Mouse (Mus musculus) midbrain, postnatal 0 days (tissue): Measurements from ENCODE around the gene Alyref. TPM values are rescaled to one million over a fixed set of nuclear protein-coding genes. Genes with fewer than 3 reads are reported as not detected.

Experiments used
- ATAC-seq: fragments of 200-750 bp; cut with Nextera tagmentation; 2 replicates; pipeline ENCODE4 v1.8.0; 2017; ENCODE audit warnings: moderate number of reproducible peaks, mild to moderate bottlenecking, moderate TSS enrichment, moderate library complexity; ENCODE audit not compliant: low FRiP score
- DNase-seq: peaks from one replicate; pipeline ENCODE4 v3.0.0-alpha.2; 2015; ENCODE audit warnings: low spot score
- H3K27ac ChIP-seq: fragments of 300-500 bp; sonication (generic); 2 replicates; pipeline ENCODE4 v1.5.1; 2014; ENCODE audit warnings: low read depth, mild to moderate bottlenecking, low read length, mixed read lengths
- H3K27me3 ChIP-seq: fragments of 300-500 bp; sonication (generic); 2 replicates; pipeline ENCODE4 v1.6.1; 2014; ENCODE audit warnings: low read length, control low read depth, mixed read lengths; ENCODE audit not compliant: insufficient read depth
- H3K36me3 ChIP-seq: fragments of 300-500 bp; sonication (generic); 2 replicates; pipeline ENCODE4 v1.6.1; 2014; ENCODE audit warnings: low read length, control low read depth, mixed read lengths; ENCODE audit not compliant: insufficient read depth
- H3K4me1 ChIP-seq: fragments of 300-500 bp; sonication (generic); 2 replicates; pipeline ENCODE4 v1.6.1; 2014; ENCODE audit warnings: mild to moderate bottlenecking, control low read depth, antibody characterized with exemption, low read length, mixed read lengths; ENCODE audit not compliant: insufficient read depth
- H3K4me2 ChIP-seq: fragments of 300-500 bp; sonication (generic); 2 replicates; pipeline ENCODE4 v1.6.1; 2014; ENCODE audit warnings: low read depth, mild to moderate bottlenecking, low read length, mixed read lengths; ENCODE audit not compliant: poor library complexity, severe bottlenecking
- H3K4me3 ChIP-seq: fragments of 300-500 bp; sonication (generic); 2 replicates; pipeline ENCODE4 v1.5.1; 2014; ENCODE audit warnings: low read depth, mild to moderate bottlenecking, low read length, moderate library complexity
- H3K9ac ChIP-seq: fragments of 300-500 bp; sonication (generic); replicated peaks from 2 replicates; pipeline ENCODE4 v1.6.1; 2014; ENCODE audit warnings: mild to moderate bottlenecking, low read length, moderate library complexity, mixed read lengths; ENCODE audit not compliant: poor library complexity, severe bottlenecking
- H3K9me3 ChIP-seq: fragments of 300-500 bp; sonication (generic); 2 replicates; pipeline ENCODE4 v1.6.1; 2016; ENCODE audit warnings: low read length, control low read depth
- CTCF ChIP-seq: IDR thresholded peaks from 2 replicates; pipeline ENCODE4 v1.5.1; 2016; ENCODE audit warnings: antibody characterized with exemption, mild to moderate bottlenecking
- WGBS: fragments of 180-500 bp; shearing (Covaris S2); extraction: QIAGEN DNeasy Blood & Tissue Kit; methylation state at CpG from one replicate; pipeline ENCODE4 v1.1.7; 2014; 5-methylcytosine and 5-hydroxymethylcytosine counted together
- microRNA-seq: library from miRNA; unstranded; fragments of <30 nt; microRNA quantifications from one replicate; pipeline ENCODE4, GENCODE M21; 2016; ENCODE audit warnings: borderline number of aligned reads
- polyA plus RNA-seq: library from polyadenylated mRNA; unstranded; fragments of >200 nt; fragmentation: Nextera tagmentation; extraction: Ambion mirVana; gene quantifications from 2 replicates; pipeline ENCODE4 v1.2.1, GENCODE M21; 2015
- total RNA-seq: library from RNA; depleted of rRNA; stranded (reverse); fragments of >200 nt; gene quantifications from 2 replicates; pipeline ENCODE4 v1.2.3, GENCODE M21; 2014; rRNA removed

Gene Alyref
- total and polyA plus RNA-seq, 2 experiments from 2014 or later = 86.9 to 145 TPM

GRCm38 (mm10) chr11:120549168-120549945 is 48.8 kb downstream of the Alyref start, which contains the start of gene Mcrip1:
Gene Mcrip1 (minus strand): TSS chr11:120549727.
- ATAC-seq (peak; percentile 91), DNase-seq (peak; percentile 92)
- Histone ChIP-seq H3K27me3 (no peaks in the 10 kb centered on the region), H3K9me3 (no peaks in the 10 kb centered on the region), H3K36me3 (peaks cover 6% of the 10 kb centered on the region), H3K9ac (peak within 1 kb of the TSS; percentile 99), H3K27ac (peak within 1 kb of the TSS; percentile 89), H3K4me3 (peak within 1 kb of the TSS; percentile 91), H3K4me1 (peaks cover 14% of the 10 kb centered on the region), H3K4me2 (peak within 1 kb of the TSS; percentile 91)
- under 1% methylated on average over 71 of the region's 87 CpGs for WGBS
- no peak for TF ChIP-seq CTCF

- 22% methylated on average over 7 of the region's 7 CpGs for WGBS
- Histone ChIP-seq H3K27me3 (no peaks in the 10 kb centered on the region), H3K4me3 (peak overlapping the region; percentile 91), H3K9me3 (no peaks in the 10 kb centered on the region), H3K36me3 (peaks cover 12% of the 10 kb centered on the region), H3K4me2 (peak overlapping the region; percentile 91), H3K4me1 (peaks cover 14% of the 10 kb centered on the region), H3K9ac (peak overlapping the region; percentile 99), H3K27ac (peak overlapping the region; percentile 89)
- ATAC-seq = no peak
- TF ChIP-seq CTCF = no peak
- DNase-seq = no peak
Measured at GRCm38 (mm10) chr11:120548786-120549167, 49.4 kb downstream of the Alyref start.

- H3K27me3 ChIP-seq = no peaks in the 10 kb centered on the region
- peak overlapping the region; percentile 91; the same call in 1 of the 2 replicates for H3K4me3 ChIP-seq
- no peaks in the 10 kb centered on the region for H3K9me3 ChIP-seq
- peak overlapping the region; percentile 89; the same call in 1 of the 2 replicates for H3K27ac ChIP-seq
- peak overlapping the region; percentile 91 for H3K4me2 ChIP-seq
- DNase-seq = no peak
- peaks cover 14% of the 10 kb centered on the region for H3K4me1 ChIP-seq
- 86% methylated on average over 3 of the region's 3 CpGs for WGBS
- ATAC-seq = no peak
- TF ChIP-seq CTCF = no peak
- peak overlapping the region; percentile 99; the same call in 1 of the 2 replicates for H3K9ac ChIP-seq
- peaks cover 17% of the 10 kb centered on the region for H3K36me3 ChIP-seq
Measured at GRCm38 (mm10) chr11:120548214-120548613, 50.0 kb downstream of the Alyref start.

- no peak for ATAC-seq
- WGBS = 57% methylated on average over 2 of the region's 2 CpGs
Measured at GRCm38 (mm10) chr11:120547469-120547868, 50.7 kb downstream of the Alyref start.

GRCm38 (mm10) chr11:120545964-120546363 is 52.2 kb downstream of the Alyref start:
- DNase-seq (no peak), ATAC-seq (no peak)
- peaks cover 14% of the 10 kb centered on the region for H3K4me1 ChIP-seq
- H3K4me2 ChIP-seq = no peak overlapping the region
- H3K9me3 ChIP-seq = no peaks in the 10 kb centered on the region
- no peak overlapping the region for H3K4me3 ChIP-seq
- H3K27me3 ChIP-seq = no peaks in the 10 kb centered on the region
- TF ChIP-seq CTCF = no peak
- peaks cover 28% of the 10 kb centered on the region for H3K36me3 ChIP-seq
- no peak overlapping the region for H3K27ac ChIP-seq
- WGBS = 95% methylated on average over 3 of the region's 3 CpGs
- no peak overlapping the region for H3K9ac ChIP-seq

More at GRCm38 (mm10) chr11:120547469-120547868, 50.7 kb downstream of the Alyref start:
- peaks cover 14% of the 10 kb centered on the region for H3K4me1 ChIP-seq
- peaks cover 23% of the 10 kb centered on the region for H3K36me3 ChIP-seq
- H3K27ac ChIP-seq = no peak overlapping the region
- H3K27me3 ChIP-seq = no peaks in the 10 kb centered on the region
- no peak overlapping the region for H3K4me2 ChIP-seq
- DNase-seq = no peak
- peak; percentile 31 for TF ChIP-seq CTCF
- no peaks in the 10 kb centered on the region for H3K9me3 ChIP-seq
- H3K4me3 ChIP-seq = no peak overlapping the region
- no peak overlapping the region for H3K9ac ChIP-seq

GRCm38 (mm10) chr11:120542376-120542775 is 55.8 kb downstream of the Alyref start:
- TF ChIP-seq CTCF = no peak
- no peak overlapping the region for H3K27ac ChIP-seq
- H3K27me3 ChIP-seq = no peaks in the 10 kb centered on the region
- ATAC-seq (no peak), DNase-seq (no peak)
- H3K4me1 ChIP-seq = peaks cover 9% of the 10 kb centered on the region; the same call in 1 of the 2 replicates
- no peak overlapping the region for H3K4me3 ChIP-seq
- H3K9me3 ChIP-seq = no peaks in the 10 kb centered on the region
- peaks cover 31% of the 10 kb centered on the region for H3K36me3 ChIP-seq
- WGBS = 88% methylated on average over 6 of the region's 6 CpGs
- no peak overlapping the region for H3K9ac ChIP-seq
- no peak overlapping the region for H3K4me2 ChIP-seq

Small RNA genes within 50 kb of the gene (microRNA-seq; reads per million reads assigned to microRNA genes)
- gene Mir6936 = not detected

Other genes with a start within 250 kb of the Alyref start
Only the 30 nearest of the 35 such genes appear.
- gene Nploc4, start 160.7 kb downstream of the Alyref start, total RNA-seq = 64.4 and 66.0 TPM in 2 replicates
- gene Nploc4, start 160.7 kb downstream of the Alyref start, polyA plus RNA-seq = 26.0 and 27.1 TPM in 2 replicates
- gene Tspan10, start 155.7 kb downstream of the Alyref start, total RNA-seq = 0.11 TPM in 1 of 2 replicates, not detected in the other
- not detected in 2 replicates for gene Tspan10, start 155.7 kb downstream of the Alyref start, polyA plus RNA-seq
- gene Pde6g, start 144.9 kb downstream of the Alyref start, total RNA-seq = not detected in 2 replicates
- gene Pde6g, start 144.9 kb downstream of the Alyref start, polyA plus RNA-seq = 0.37 TPM in 1 of 2 replicates, not detected in the other
- gene Oxld1, start 140.3 kb downstream of the Alyref start, total RNA-seq = 7.9 and 9.7 TPM in 2 replicates
- 11.4 and 11.5 TPM in 2 replicates for gene Oxld1, start 140.3 kb downstream of the Alyref start, polyA plus RNA-seq
- 14.8 and 18.2 TPM in 2 replicates for gene Ccdc137, start 140.2 kb downstream of the Alyref start, total RNA-seq
- gene Ccdc137, start 140.2 kb downstream of the Alyref start, polyA plus RNA-seq = 17.0 and 19.8 TPM in 2 replicates
- gene Arl16, start 130.8 kb downstream of the Alyref start, total RNA-seq = 62.8 and 72.6 TPM in 2 replicates
- 65.7 and 73.0 TPM in 2 replicates for gene Arl16, start 130.8 kb downstream of the Alyref start, polyA plus RNA-seq
- 39.2 and 42.7 TPM in 2 replicates for gene Mrpl12, start 113.8 kb downstream of the Alyref start, total RNA-seq
- gene Mrpl12, start 113.8 kb downstream of the Alyref start, polyA plus RNA-seq = 147 TPM in 2 replicates
- gene Slc25a10, start 106.5 kb downstream of the Alyref start, total RNA-seq = 28.4 and 30.1 TPM in 2 replicates
- gene Slc25a10, start 106.5 kb downstream of the Alyref start, polyA plus RNA-seq = 19.8 and 21.4 TPM in 2 replicates
- 0.60 TPM in 1 of 2 replicates, not detected in the other for gene Gcgr, start 67.7 kb downstream of the Alyref start, total RNA-seq
- 0.17 and 0.21 TPM in 2 replicates for gene Gcgr, start 67.7 kb downstream of the Alyref start, polyA plus RNA-seq
- gene Mcrip1, start 48.6 kb downstream of the Alyref start, total RNA-seq = 132 and 138 TPM in 2 replicates
- 243 and 270 TPM in 2 replicates for gene Mcrip1, start 48.6 kb downstream of the Alyref start, polyA plus RNA-seq
- gene Ppp1r27, start 47.2 kb downstream of the Alyref start, total RNA-seq = not detected in 2 replicates
- gene Ppp1r27, start 47.2 kb downstream of the Alyref start, polyA plus RNA-seq = not detected in 2 replicates
- 161 and 165 TPM in 2 replicates for gene P4hb, start 25.1 kb downstream of the Alyref start, total RNA-seq
- gene P4hb, start 25.1 kb downstream of the Alyref start, polyA plus RNA-seq = 191 and 209 TPM in 2 replicates
- 233 and 286 TPM in 2 replicates for gene Arhgdia, start 16.7 kb downstream of the Alyref start, total RNA-seq
- gene Arhgdia, start 16.7 kb downstream of the Alyref start, polyA plus RNA-seq = 390 and 417 TPM in 2 replicates
- 41.1 and 58.4 TPM in 2 replicates for gene Anapc11, start 56 bp upstream of the Alyref start, total RNA-seq
- 193 and 203 TPM in 2 replicates for gene Anapc11, start 56 bp upstream of the Alyref start, polyA plus RNA-seq
- not detected in 2 replicates for gene Npb, start 10.1 kb upstream of the Alyref start, total RNA-seq
- 1.3 TPM in 2 replicates for gene Npb, start 10.1 kb upstream of the Alyref start, polyA plus RNA-seq
- 130 and 137 TPM in 2 replicates for gene Pcyt2, start 19.6 kb upstream of the Alyref start, total RNA-seq
- 129 and 143 TPM in 2 replicates for gene Pcyt2, start 19.6 kb upstream of the Alyref start, polyA plus RNA-seq
- 31.3 and 39.7 TPM in 2 replicates for gene Sirt7, start 26.9 kb upstream of the Alyref start, total RNA-seq
- 34.7 and 36.0 TPM in 2 replicates for gene Sirt7, start 26.9 kb upstream of the Alyref start, polyA plus RNA-seq
- 42.1 and 46.5 TPM in 2 replicates for gene Mafg, start 35.2 kb upstream of the Alyref start, total RNA-seq
- 40.8 and 41.7 TPM in 2 replicates for gene Mafg, start 35.2 kb upstream of the Alyref start, polyA plus RNA-seq
- gene Pycr1, start 45.4 kb upstream of the Alyref start, total RNA-seq = 8.6 and 10.8 TPM in 2 replicates
- 10.4 and 11.7 TPM in 2 replicates for gene Pycr1, start 45.4 kb upstream of the Alyref start, polyA plus RNA-seq
- gene Myadml2, start 49.8 kb upstream of the Alyref start, total RNA-seq = 1.5 and 1.6 TPM in 2 replicates
- gene Myadml2, start 49.8 kb upstream of the Alyref start, polyA plus RNA-seq = 1.4 and 1.7 TPM in 2 replicates
- 5.5 and 10.5 TPM in 2 replicates for gene Notum, start 62.8 kb upstream of the Alyref start, total RNA-seq
- 3.1 and 3.6 TPM in 2 replicates for gene Notum, start 62.8 kb upstream of the Alyref start, polyA plus RNA-seq
- gene Aspscr1, start 74.6 kb upstream of the Alyref start, total RNA-seq = 106 and 113 TPM in 2 replicates
- gene Aspscr1, start 74.6 kb upstream of the Alyref start, polyA plus RNA-seq = 143 and 153 TPM in 2 replicates
- gene Cenpx, start 115.4 kb upstream of the Alyref start, total RNA-seq = 70.8 and 76.0 TPM in 2 replicates
- gene Cenpx, start 115.4 kb upstream of the Alyref start, polyA plus RNA-seq = 94.5 and 94.6 TPM in 2 replicates
- 44.8 and 47.8 TPM in 2 replicates for gene Lrrc45, start 115.6 kb upstream of the Alyref start, total RNA-seq
- 46.8 and 51.0 TPM in 2 replicates for gene Lrrc45, start 115.6 kb upstream of the Alyref start, polyA plus RNA-seq
- gene Rac3, start 123.1 kb upstream of the Alyref start, total RNA-seq = 766 and 788 TPM in 2 replicates
- gene Rac3, start 123.1 kb upstream of the Alyref start, polyA plus RNA-seq = 808 and 853 TPM in 2 replicates
- 6.9 and 11.2 TPM in 2 replicates for gene Dcxr, start 128.9 kb upstream of the Alyref start, total RNA-seq
- gene Dcxr, start 128.9 kb upstream of the Alyref start, polyA plus RNA-seq = 9.9 and 12.3 TPM in 2 replicates
- 3.6 and 5.2 TPM in 2 replicates for gene Cbr2, start 133.7 kb upstream of the Alyref start, total RNA-seq
- gene Cbr2, start 133.7 kb upstream of the Alyref start, polyA plus RNA-seq = 4.0 and 4.4 TPM in 2 replicates
- 0.93 and 1.0 TPM in 2 replicates for gene Hmga1b, start 164.4 kb upstream of the Alyref start, total RNA-seq
- gene Hmga1b, start 164.4 kb upstream of the Alyref start, polyA plus RNA-seq = 2.7 TPM in 2 replicates
- gene Rfng, start 185.8 kb upstream of the Alyref start, total RNA-seq = 86.5 and 106 TPM in 2 replicates
- 130 and 138 TPM in 2 replicates for gene Rfng, start 185.8 kb upstream of the Alyref start, polyA plus RNA-seq
- 252 and 262 TPM in 2 replicates for gene Gps1, start 185.9 kb upstream of the Alyref start, total RNA-seq
- 233 and 253 TPM in 2 replicates for gene Gps1, start 185.9 kb upstream of the Alyref start, polyA plus RNA-seq